Mouse (Mus musculus): ENCODE measurements around the gene Bag5. TPM values are rescaled to one million over a fixed set of nuclear protein-coding genes. Genes with fewer than 3 reads are reported as not detected.
"Not testable (repeated sequence)": the region's sequence is repeated elsewhere in the genome, so short reads cannot be mapped to it uniquely, and the experiment has no call there.

The Bag5 gene
- polyA plus RNA-seq, 1 experiment from 2014 or later: 49.7 TPM

GRCm38 (mm10) chr12:111743419-111743818 lies 30.4 kb upstream of the Bag5 start:
- ATAC-seq (ENCODE audit: low FRiP score, low TSS enrichment): peak; percentile 86
- 24% methylated on average over 2 of the region's 2 CpGs for WGBS
- Histone ChIP-seq H3K4me2 (replicated peaks; ENCODE audit: low read depth, low read length) (no peak overlapping the region; the same call in 1 of the 2 replicates), H3K4me3 (ENCODE audit: low read length) (no peak overlapping the region), H3K9me3 (ENCODE audit: control insufficient read depth, low read length) (no peaks in the 10 kb centered on the region), H3K9ac (ENCODE audit: low read depth, low read length) (no peak overlapping the region), H3K36me3 (ENCODE audit: control insufficient read depth, insufficient read depth, low read length) (no peaks in the 10 kb centered on the region; the same call in 1 of the 2 replicates), H3K4me1 (ENCODE audit: control insufficient read depth, insufficient read depth, low read length) (peaks cover 22% of the 10 kb centered on the region), H3K27me3 (ENCODE audit: control insufficient read depth, insufficient read depth, low read length) (no peaks in the 10 kb centered on the region), H3K27ac (ENCODE audit: low read depth, low read length) (peak overlapping the region; percentile 71)

- Histone ChIP-seq H3K9ac (ENCODE audit: low read depth, low read length) (no peak overlapping the region), H3K27ac (ENCODE audit: low read depth, low read length) (no peak overlapping the region), H3K27me3 (ENCODE audit: control insufficient read depth, insufficient read depth, low read length) (no peaks in the 10 kb centered on the region), H3K4me3 (ENCODE audit: low read length) (no peak overlapping the region), H3K36me3 (ENCODE audit: control insufficient read depth, insufficient read depth, low read length) (no peaks in the 10 kb centered on the region; the same call in 1 of the 2 replicates), H3K4me1 (ENCODE audit: control insufficient read depth, insufficient read depth, low read length) (peaks cover 19% of the 10 kb centered on the region), H3K4me2 (replicated peaks; ENCODE audit: low read depth, low read length) (no peak overlapping the region), H3K9me3 (ENCODE audit: control insufficient read depth, low read length) (no peaks in the 10 kb centered on the region)
- no peak for ATAC-seq (ENCODE audit: low FRiP score, low TSS enrichment)
- whole genome bisulfite sequencing: 62% methylated on average over 8 of the region's 8 CpGs
Observed at GRCm38 (mm10) chr12:111741338-111741737, 28.3 kb upstream of the Bag5 start.

GRCm38 (mm10) chr12:111738754-111739153 lies 25.7 kb upstream of the Bag5 start:
- no peak overlapping the region for H3K9ac ChIP-seq (ENCODE audit: low read depth, low read length)
- H3K4me2 ChIP-seq (replicated peaks; ENCODE audit: low read depth, low read length): no peak overlapping the region
- H3K27me3 ChIP-seq (ENCODE audit: control insufficient read depth, insufficient read depth, low read length): no peaks in the 10 kb centered on the region
- H3K4me1 ChIP-seq (ENCODE audit: control insufficient read depth, insufficient read depth, low read length): 0 out of 2 replicates have a peak, but pooled peaks cover 6% of the 10 kb centered on the region
- no peak overlapping the region for H3K27ac ChIP-seq (ENCODE audit: low read depth, low read length)
- no peaks in the 10 kb centered on the region for H3K9me3 ChIP-seq (ENCODE audit: control insufficient read depth, low read length)
- 15% methylated on average over 3 of the region's 3 CpGs for WGBS
- no peak for ATAC-seq (ENCODE audit: low FRiP score, low TSS enrichment)
- no peak overlapping the region for H3K4me3 ChIP-seq (ENCODE audit: low read length)
- no peaks in the 10 kb centered on the region; the same call in 1 of the 2 replicates for H3K36me3 ChIP-seq (ENCODE audit: control insufficient read depth, insufficient read depth, low read length)

- Histone ChIP-seq H3K27ac (ENCODE audit: low read depth, low read length) (no peak overlapping the region), H3K9ac (ENCODE audit: low read depth, low read length) (no peak overlapping the region), H3K27me3 (ENCODE audit: control insufficient read depth, insufficient read depth, low read length) (no peaks in the 10 kb centered on the region), H3K36me3 (ENCODE audit: control insufficient read depth, insufficient read depth, low read length) (no peaks in the 10 kb centered on the region; the same call in 1 of the 2 replicates), H3K4me1 (ENCODE audit: control insufficient read depth, insufficient read depth, low read length) (peaks cover 6% of the 10 kb centered on the region; the same call in 1 of the 2 replicates), H3K4me2 (replicated peaks; ENCODE audit: low read depth, low read length) (no peak overlapping the region), H3K9me3 (ENCODE audit: control insufficient read depth, low read length) (no peaks in the 10 kb centered on the region), H3K4me3 (ENCODE audit: low read length) (no peak overlapping the region)
- ATAC-seq (ENCODE audit: low FRiP score, low TSS enrichment): no peak
- WGBS: 80% methylated on average over 9 of the region's 9 CpGs
Observed at GRCm38 (mm10) chr12:111737370-111737769, 24.3 kb upstream of the Bag5 start.

- peaks cover 11% of the 10 kb centered on the region; the same call in 1 of the 2 replicates for H3K4me1 ChIP-seq (ENCODE audit: control insufficient read depth, insufficient read depth, low read length)
- not testable (repeated sequence) for ATAC-seq (ENCODE audit: low FRiP score, low TSS enrichment); H3K4me2 ChIP-seq (replicated peaks; ENCODE audit: low read depth, low read length); H3K36me3 ChIP-seq (ENCODE audit: control insufficient read depth, insufficient read depth, low read length); H3K27me3 ChIP-seq (ENCODE audit: control insufficient read depth, insufficient read depth, low read length); H3K9ac ChIP-seq (ENCODE audit: low read depth, low read length); H3K27ac ChIP-seq (ENCODE audit: low read depth, low read length); H3K9me3 ChIP-seq (ENCODE audit: control insufficient read depth, low read length); H3K4me3 ChIP-seq (ENCODE audit: low read length)
- WGBS: 85% methylated on average over 8 of the region's 8 CpGs
Observed at GRCm38 (mm10) chr12:111736676-111737075, 23.6 kb upstream of the Bag5 start.

GRCm38 (mm10) chr12:111734912-111735311 lies 21.9 kb upstream of the Bag5 start:
- no peaks in the 10 kb centered on the region for H3K9me3 ChIP-seq (ENCODE audit: control insufficient read depth, low read length)
- H3K4me2 ChIP-seq (replicated peaks; ENCODE audit: low read depth, low read length): no peak overlapping the region
- no peak overlapping the region for H3K4me3 ChIP-seq (ENCODE audit: low read length)
- H3K9ac ChIP-seq (ENCODE audit: low read depth, low read length): no peak overlapping the region
- 94% methylated on average over 3 of the region's 3 CpGs for WGBS
- H3K36me3 ChIP-seq (ENCODE audit: control insufficient read depth, insufficient read depth, low read length): peaks cover 2% of the 10 kb centered on the region; the same call in 1 of the 2 replicates
- H3K4me1 ChIP-seq (ENCODE audit: control insufficient read depth, insufficient read depth, low read length): peaks cover 11% of the 10 kb centered on the region; the same call in 1 of the 2 replicates
- ATAC-seq (ENCODE audit: low FRiP score, low TSS enrichment): no peak
- H3K27ac ChIP-seq (ENCODE audit: low read depth, low read length): no peak overlapping the region
- H3K27me3 ChIP-seq (ENCODE audit: control insufficient read depth, insufficient read depth, low read length): no peaks in the 10 kb centered on the region

GRCm38 (mm10) chr12:111732921-111733320 lies 19.9 kb upstream of the Bag5 start:
- WGBS: 60% methylated on average over 5 of the region's 5 CpGs
- no peaks in the 10 kb centered on the region for H3K9me3 ChIP-seq (ENCODE audit: control insufficient read depth, low read length)
- no peak overlapping the region for H3K27ac ChIP-seq (ENCODE audit: low read depth, low read length)
- H3K4me3 ChIP-seq (ENCODE audit: low read length): no peak overlapping the region
- H3K36me3 ChIP-seq (ENCODE audit: control insufficient read depth, insufficient read depth, low read length): peaks cover 4% of the 10 kb centered on the region; the same call in 1 of the 2 replicates
- no peaks in the 10 kb centered on the region for H3K27me3 ChIP-seq (ENCODE audit: control insufficient read depth, insufficient read depth, low read length)
- H3K9ac ChIP-seq (ENCODE audit: low read depth, low read length): peak overlapping the region; percentile 28; the same call in 1 of the 2 replicates
- peaks cover 11% of the 10 kb centered on the region; the same call in 1 of the 2 replicates for H3K4me1 ChIP-seq (ENCODE audit: control insufficient read depth, insufficient read depth, low read length)
- peak; percentile 17; the same call in 1 of the 2 replicates for ATAC-seq (ENCODE audit: low FRiP score, low TSS enrichment)
- H3K4me2 ChIP-seq (replicated peaks; ENCODE audit: low read depth, low read length): no peak overlapping the region

- Histone ChIP-seq H3K4me1 (ENCODE audit: control insufficient read depth, insufficient read depth, low read length) (peaks cover 11% of the 10 kb centered on the region; the same call in 1 of the 2 replicates), H3K4me2 (replicated peaks; ENCODE audit: low read depth, low read length) (no peak overlapping the region; the same call in 1 of the 2 replicates), H3K36me3 (ENCODE audit: control insufficient read depth, insufficient read depth, low read length) (peaks cover 5% of the 10 kb centered on the region; the same call in 1 of the 2 replicates), H3K27ac (ENCODE audit: low read depth, low read length) (no peak overlapping the region), H3K27me3 (ENCODE audit: control insufficient read depth, insufficient read depth, low read length) (no peaks in the 10 kb centered on the region), H3K9ac (ENCODE audit: low read depth, low read length) (peak overlapping the region; percentile 28; the same call in 1 of the 2 replicates), H3K4me3 (ENCODE audit: low read length) (no peak overlapping the region), H3K9me3 (ENCODE audit: control insufficient read depth, low read length) (no peaks in the 10 kb centered on the region)
- WGBS: 33% methylated on average over 30 of the region's 30 CpGs
- peak; percentile 87 for ATAC-seq (ENCODE audit: low FRiP score, low TSS enrichment)
Observed at GRCm38 (mm10) chr12:111731822-111732807, 19.1 kb upstream of the Bag5 start.

- H3K4me1 ChIP-seq (ENCODE audit: control insufficient read depth, insufficient read depth, low read length): peaks cover 11% of the 10 kb centered on the region; the same call in 1 of the 2 replicates
- H3K4me3 ChIP-seq (ENCODE audit: low read length): no peak overlapping the region
- ATAC-seq (ENCODE audit: low FRiP score, low TSS enrichment): no peak
- H3K4me2 ChIP-seq (replicated peaks; ENCODE audit: low read depth, low read length): no peak overlapping the region
- H3K9me3 ChIP-seq (ENCODE audit: control insufficient read depth, low read length): no peaks in the 10 kb centered on the region
- no peak overlapping the region for H3K9ac ChIP-seq (ENCODE audit: low read depth, low read length)
- H3K27me3 ChIP-seq (ENCODE audit: control insufficient read depth, insufficient read depth, low read length): no peaks in the 10 kb centered on the region
- WGBS: 92% methylated on average over 1 of the region's 1 CpGs
- peaks cover 16% of the 10 kb centered on the region; the same call in 1 of the 2 replicates for H3K36me3 ChIP-seq (ENCODE audit: control insufficient read depth, insufficient read depth, low read length)
- no peak overlapping the region for H3K27ac ChIP-seq (ENCODE audit: low read depth, low read length)
Observed at GRCm38 (mm10) chr12:111727956-111728355, 14.9 kb upstream of the Bag5 start.

All from kidney, embryonic 14.5 days (tissue).